Mouse (Mus musculus) erythroblast, embryonic 14.5 days (primary cell): ENCODE data around the gene Wfdc18.

ENCODE experiments used
- GATA1 ChIP-seq: IDR thresholded peaks from 2 replicates; pipeline ENCODE4 v1.6.1; 2012; ENCODE audit warnings: low read length, inconsistent platforms, mixed read lengths
- TAL1 ChIP-seq: IDR thresholded peaks from 3 replicates; pipeline ENCODE4 v1.6.1; 2012; ENCODE audit warnings: low read length, inconsistent platforms, mixed read lengths

DNA sequence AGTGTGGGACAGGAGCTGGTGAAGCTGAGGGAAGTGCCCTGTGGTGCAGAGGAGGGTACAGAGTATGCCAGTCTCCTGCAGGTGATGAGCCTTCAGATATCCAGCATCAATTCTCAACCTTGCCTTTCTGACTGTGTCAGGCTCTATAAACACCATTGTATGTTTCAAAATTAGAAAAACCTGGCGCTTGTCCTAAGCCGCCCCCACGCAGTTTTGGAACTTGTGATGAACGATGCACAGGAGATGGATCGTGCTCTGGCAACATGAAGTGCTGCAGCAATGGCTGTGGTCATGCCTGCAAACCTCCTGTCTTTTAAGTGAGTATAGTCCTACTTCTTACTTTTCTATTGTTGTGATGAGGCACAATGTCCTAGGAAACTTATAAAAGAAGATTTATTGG lies 868 bp downstream of the Wfdc18 start:
- TF ChIP-seq GATA1 (no peak), TAL1 (no peak)
